Mouse (Mus musculus) C2C12 (cell line): ENCODE results near the gene Ptpn6. TPM values are rescaled to one million over a fixed set of nuclear protein-coding genes. Genes with fewer than 3 reads are reported as not detected.

ENCODE experiments used
- H3K27me3 ChIP-seq: one replicate; pipeline ENCODE4 v1.6.1; 2011; ENCODE audit not compliant: control insufficient read depth, insufficient read depth, insufficient read length
- H3K36me3 ChIP-seq: one replicate; pipeline ENCODE4 v1.6.1; 2011; ENCODE audit not compliant: control insufficient read depth, insufficient read depth
- H3K4me3 ChIP-seq: one replicate; pipeline ENCODE4 v1.5.1; 2011; ENCODE audit warnings: mild to moderate bottlenecking, control low read depth; ENCODE audit not compliant: poor library complexity, insufficient read depth, severe bottlenecking
- H3K79me2 ChIP-seq: one replicate; pipeline ENCODE4 v1.6.1; 2011; ENCODE audit not compliant: control insufficient read depth, insufficient read depth
- H3K79me3 ChIP-seq: one replicate; pipeline ENCODE4 v1.6.1; 2011; ENCODE audit warnings: low read depth, control low read depth
- H3ac ChIP-seq: one replicate; pipeline ENCODE3; 2011; ENCODE audit warnings: low read depth; ENCODE audit not compliant: control insufficient read depth, insufficient read length
- CEBPB ChIP-seq: IDR thresholded peaks from one replicate; pipeline ENCODE4 v1.6.1; 2011; ENCODE audit warnings: low read depth, mild to moderate bottlenecking, control low read depth, moderate library complexity
- CTCF ChIP-seq: IDR thresholded peaks from one replicate; pipeline ENCODE4 v1.5.1; 2011; ENCODE audit not compliant: control insufficient read depth, insufficient read depth, insufficient read length
- FOSL1 ChIP-seq: IDR thresholded peaks from one replicate; pipeline ENCODE4 v1.8.0; 2011; ENCODE audit warnings: mild to moderate bottlenecking, low read length; ENCODE audit not compliant: poor library complexity, insufficient read depth, severe bottlenecking
- MAX ChIP-seq: IDR thresholded peaks from one replicate; pipeline ENCODE4 v1.6.1; 2011; ENCODE audit warnings: mild to moderate bottlenecking, control low read depth
- MYOD1 ChIP-seq: IDR thresholded peaks from one replicate; pipeline ENCODE4 v1.6.1; 2011; ENCODE audit warnings: low read depth; ENCODE audit not compliant: control insufficient read depth, insufficient read length
- MYOG ChIP-seq: IDR thresholded peaks from one replicate; pipeline ENCODE4 v1.6.1; 2011; ENCODE audit not compliant: control insufficient read depth, insufficient read length; ENCODE audit errors: extremely low read depth
- USF1 ChIP-seq: IDR thresholded peaks from one replicate; pipeline ENCODE4 v1.6.1; 2011; ENCODE audit warnings: low read depth, mild to moderate bottlenecking, control low read depth, moderate library complexity
- long read RNA-seq, 2 experiments: library from polyadenylated mRNA; unstranded; transcript quantifications; one replicate each; pipeline ENCODE4 v2.0.0; 2019 to 2020
- polyA plus RNA-seq: library from polyadenylated mRNA; unstranded; fragments of >200 nt; fragmentation: generic; extraction: Trizol; gene quantifications from one replicate; pipeline ENCODE4 v1.2.1, GENCODE M21; 2012; ENCODE audit warnings: missing spikeins

Gene Ptpn6
- polyA plus RNA-seq = 8.2 TPM
- long read RNA-seq, experiment 1, transcript Ptpn6-202 (16 exons, 2,219 nt) = major isoform, 9 of 12 reads
- long read RNA-seq, experiment 1, partial matches to known transcripts = 2 of 12 reads
- long read RNA-seq, experiment 1, other reads (novel, unspliced or antisense) = 0 of 12 reads
- long read RNA-seq, experiment 2, transcript Ptpn6-202 (16 exons, 2,219 nt) = major isoform, 33 of 47 reads
- long read RNA-seq, experiment 2, partial matches to known transcripts = 7 of 47 reads
- long read RNA-seq, experiment 2, other reads (novel, unspliced or antisense) = 6 of 47 reads

GRCm38 (mm10) chr6:124738511-124739023 is at the start of gene Ptpn6:
Gene Ptpn6, minus strand, starts transcription at chr6:124738714.
- Histone ChIP-seq H3K79me2 (peaks cover 10% of the 10 kb centered on the region), H3K27me3 (no peaks in the 10 kb centered on the region), H3K4me3 (no peak within 1 kb of the TSS), H3K36me3 (peaks cover 10% of the 10 kb centered on the region), H3K79me3 (no peaks in the 10 kb centered on the region), H3ac (no peak within 1 kb of the TSS)
- TF ChIP-seq FOSL1 (no peak), MAX (no peak), CTCF (no peak), MYOD1 (no peak), MYOG (no peak), CEBPB (no peak), USF1 (no peak)

- Histone ChIP-seq H3K79me3 (no peaks in the 10 kb centered on the region), H3K36me3 (no peaks in the 10 kb centered on the region), H3K27me3 (no peaks in the 10 kb centered on the region), H3K4me3 (no peak overlapping the region), H3K79me2 (no peaks in the 10 kb centered on the region), H3ac (no peak overlapping the region)
- no peak for TF ChIP-seq MYOD1
- no peak for TF ChIP-seq USF1
- TF ChIP-seq FOSL1 = no peak
- no peak for TF ChIP-seq MYOG
- no peak for TF ChIP-seq MAX
- no peak for TF ChIP-seq CTCF
- no peak for TF ChIP-seq CEBPB
These were observed 49.2 kb upstream of the Ptpn6 start for GRCm38 (mm10) chr6:124787722-124788121.

GRCm38 (mm10) chr6:124786756-124787420 is 48.4 kb upstream of the Ptpn6 start:
- no peaks in the 10 kb centered on the region for H3K79me3 ChIP-seq
- H3K4me3 ChIP-seq = no peak overlapping the region
- no peaks in the 10 kb centered on the region for H3K79me2 ChIP-seq
- no peak for TF ChIP-seq FOSL1
- TF ChIP-seq MYOG = no peak
- no peak for TF ChIP-seq CTCF
- TF ChIP-seq CEBPB = no peak
- TF ChIP-seq MYOD1 = no peak
- H3ac ChIP-seq = no peak overlapping the region
- no peaks in the 10 kb centered on the region for H3K36me3 ChIP-seq
- H3K27me3 ChIP-seq = no peaks in the 10 kb centered on the region

GRCm38 (mm10) chr6:124782436-124782835 is 43.9 kb upstream of the Ptpn6 start:
- Histone ChIP-seq H3K79me2 (no peaks in the 10 kb centered on the region), H3K4me3 (no peak overlapping the region), H3ac (no peak overlapping the region), H3K36me3 (no peaks in the 10 kb centered on the region), H3K79me3 (no peaks in the 10 kb centered on the region), H3K27me3 (no peaks in the 10 kb centered on the region)
- TF ChIP-seq USF1 (no peak), MAX (no peak), CTCF (no peak), MYOD1 (no peak), FOSL1 (no peak), MYOG (no peak), CEBPB (no peak)

GRCm38 (mm10) chr6:124780917-124781316 is 42.4 kb upstream of the Ptpn6 start:
- Histone ChIP-seq H3K27me3 (no peaks in the 10 kb centered on the region), H3K79me2 (no peaks in the 10 kb centered on the region), H3K36me3 (no peaks in the 10 kb centered on the region), H3K79me3 (no peaks in the 10 kb centered on the region), H3K4me3 (no peak overlapping the region), H3ac (no peak overlapping the region)
- no peak for TF ChIP-seq USF1
- no peak for TF ChIP-seq MAX
- no peak for TF ChIP-seq FOSL1
- no peak for TF ChIP-seq CEBPB
- TF ChIP-seq MYOG = no peak
- no peak for TF ChIP-seq MYOD1
- no peak for TF ChIP-seq CTCF

- H3K79me2 ChIP-seq = no peaks in the 10 kb centered on the region
- no peaks in the 10 kb centered on the region for H3K36me3 ChIP-seq
- no peak for TF ChIP-seq MYOD1
- TF ChIP-seq CTCF = no peak
- no peak for TF ChIP-seq MYOG
- no peak for TF ChIP-seq FOSL1
- no peak for TF ChIP-seq MAX
- TF ChIP-seq CEBPB = no peak
- no peak for TF ChIP-seq USF1
- no peak overlapping the region for H3K4me3 ChIP-seq
- H3K79me3 ChIP-seq = no peaks in the 10 kb centered on the region
- no peak overlapping the region for H3ac ChIP-seq
- H3K27me3 ChIP-seq = no peaks in the 10 kb centered on the region
These were observed 41.5 kb upstream of the Ptpn6 start for GRCm38 (mm10) chr6:124779984-124780416.
